Mouse (Mus musculus): ENCODE measurements at regions not wholly inside any gene's neighbourhood (a gene's known extent, or its start where the extent isn't known, plus 50 kb on each side); places are given as distances from the start of the nearest gene placed in this dataset.
"Not testable (repeated sequence)": the region's sequence is repeated elsewhere in the genome, so short reads cannot be mapped to it uniquely, and the experiment has no call there.

DNA sequence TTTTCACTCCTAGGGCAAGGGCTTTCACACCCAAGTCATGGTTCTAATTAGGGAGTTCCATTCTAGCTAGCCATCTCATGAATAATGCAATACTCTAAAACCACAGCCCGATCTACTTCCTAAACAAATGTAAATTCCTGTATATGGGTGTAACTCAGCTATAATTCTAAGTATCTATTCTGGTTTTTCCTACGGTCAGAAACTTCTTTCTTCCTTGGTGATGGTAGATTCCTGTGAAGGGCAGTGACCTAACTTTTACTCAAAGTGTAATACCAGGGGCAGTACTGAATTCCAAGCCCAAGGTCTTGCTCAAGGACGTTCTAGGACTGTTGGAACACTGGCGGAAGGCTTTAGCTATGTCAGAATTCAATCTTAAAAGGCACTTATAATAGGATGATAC, 51.2 kb upstream of the Asns start:
- H3K27ac ChIP-seq; H3K9me3 ChIP-seq (replicated peaks); H3K9ac ChIP-seq; H3K4me2 ChIP-seq; H3K36me3 ChIP-seq; ATAC-seq; H3K27me3 ChIP-seq (replicated peaks); H3K4me3 ChIP-seq: not testable (repeated sequence)
- 78% methylated on average over 4 of the region's 4 CpGs for WGBS (ENCODE audit: insufficient replicate concordance)
- peaks cover 16% of the 10 kb centered on the region for H3K4me1 ChIP-seq

Measured in liver, embryonic 12.5 days (tissue).